Mouse (Mus musculus) forelimb bud, embryonic 11.5 days (tissue): ENCODE measurements around the gene Nsd2.

Source experiments
- DNase-seq: peaks from one replicate; pipeline ENCODE4 v3.0.0-alpha.2; 2012; ENCODE audit warnings: low read depth, low spot score

Gene Nsd2

GRCm38 (mm10) chr5:33819876-33820732 is at the start of gene Nsd2:
Nsd2 (plus strand) TSS chr5:33820725.
- DNase-seq = peak; percentile 83

DNA sequence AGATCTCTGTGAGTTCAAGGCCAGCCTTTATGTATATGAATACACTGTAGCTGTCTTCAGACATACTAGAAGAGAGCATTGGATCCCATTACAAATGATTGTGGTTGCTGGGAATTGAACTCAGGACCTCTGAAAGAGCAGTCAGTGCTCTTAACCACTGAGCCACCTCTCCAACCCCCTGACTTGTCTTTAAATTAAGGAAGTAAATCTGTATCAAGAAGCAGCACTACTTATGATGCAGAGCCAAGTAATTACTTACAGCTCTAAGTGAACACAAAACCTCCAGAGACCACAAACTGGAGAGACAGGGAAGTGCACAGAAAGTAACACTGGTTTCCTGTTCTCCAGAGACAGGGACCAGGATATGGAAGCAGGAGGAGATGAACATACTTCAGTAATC is 43.3 kb upstream of the Nsd2 start:
- DNase-seq = no peak

DNA sequence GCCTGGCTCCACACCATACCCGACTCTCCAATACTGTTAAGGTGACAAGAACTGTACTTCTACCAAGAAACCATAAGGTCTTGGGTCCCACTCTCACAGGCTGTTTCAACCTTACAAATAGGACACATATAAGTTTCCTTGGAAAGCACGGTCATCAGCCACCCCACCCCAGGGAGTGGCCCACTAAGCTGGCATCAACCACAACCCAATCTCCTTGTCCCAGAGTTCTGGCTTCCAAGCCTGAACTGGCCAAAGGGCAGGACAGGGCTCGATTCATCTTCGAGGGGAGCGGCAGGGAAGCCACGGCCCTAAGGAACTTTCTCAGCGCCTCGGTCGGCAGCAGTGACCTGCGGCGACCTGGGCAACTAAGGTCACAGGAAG is 38.6 kb upstream of the Nsd2 start:
- DNase-seq = no peak

- DNase-seq = peak; percentile 90
Measured at GRCm38 (mm10) chr5:33782345-33782998, 38.1 kb upstream of the Nsd2 start, which contains the start of gene Letm1. Letm1 (minus strand) TSS chr5:33782817.

DNA sequence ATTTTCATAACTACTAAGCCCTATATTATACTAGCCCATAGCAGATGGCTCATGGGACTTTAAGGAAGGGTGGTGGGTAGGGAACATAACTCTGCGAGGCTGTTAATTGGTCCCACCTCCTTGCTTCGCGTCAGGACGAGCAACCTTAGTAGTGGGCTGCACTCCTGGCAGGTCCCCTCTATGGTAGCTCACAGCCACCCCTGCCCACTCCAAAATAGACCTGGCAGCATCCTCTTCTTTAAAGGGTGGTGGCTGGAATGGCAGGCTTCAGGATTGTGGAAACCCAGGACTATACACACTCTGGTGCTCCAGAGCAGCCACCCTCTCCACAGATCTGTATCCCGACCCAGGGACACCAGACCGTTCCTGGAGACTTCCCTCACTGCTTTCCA is 37.5 kb upstream of the Nsd2 start:
- DNase-seq = no peak

GRCm38 (mm10) chr5:33791912-33792643 is 28.4 kb upstream of the Nsd2 start:
- no peak for DNase-seq

GRCm38 (mm10) chr5:33803337-33803736 is 17.2 kb upstream of the Nsd2 start:
- DNase-seq = no peak

DNA sequence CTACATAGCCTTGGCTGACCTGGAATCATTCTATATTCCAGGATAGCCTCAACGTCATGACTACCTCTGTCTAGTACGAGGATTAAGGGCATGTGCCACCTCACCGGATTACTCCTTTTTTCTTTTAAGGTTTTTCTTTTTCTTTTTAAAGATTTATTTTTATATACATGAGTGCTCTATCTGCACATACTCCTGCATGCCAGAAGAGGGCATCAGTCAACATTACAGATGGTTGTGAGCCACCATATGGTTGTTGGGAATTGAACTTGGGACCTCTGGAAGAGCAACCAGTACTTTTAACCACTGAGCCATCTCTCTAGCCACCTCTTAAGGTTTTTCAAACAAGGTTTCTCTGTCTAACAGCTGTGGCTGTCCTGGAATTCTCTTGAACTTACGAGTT is 9.0 kb upstream of the Nsd2 start:
- no peak for DNase-seq

DNA sequence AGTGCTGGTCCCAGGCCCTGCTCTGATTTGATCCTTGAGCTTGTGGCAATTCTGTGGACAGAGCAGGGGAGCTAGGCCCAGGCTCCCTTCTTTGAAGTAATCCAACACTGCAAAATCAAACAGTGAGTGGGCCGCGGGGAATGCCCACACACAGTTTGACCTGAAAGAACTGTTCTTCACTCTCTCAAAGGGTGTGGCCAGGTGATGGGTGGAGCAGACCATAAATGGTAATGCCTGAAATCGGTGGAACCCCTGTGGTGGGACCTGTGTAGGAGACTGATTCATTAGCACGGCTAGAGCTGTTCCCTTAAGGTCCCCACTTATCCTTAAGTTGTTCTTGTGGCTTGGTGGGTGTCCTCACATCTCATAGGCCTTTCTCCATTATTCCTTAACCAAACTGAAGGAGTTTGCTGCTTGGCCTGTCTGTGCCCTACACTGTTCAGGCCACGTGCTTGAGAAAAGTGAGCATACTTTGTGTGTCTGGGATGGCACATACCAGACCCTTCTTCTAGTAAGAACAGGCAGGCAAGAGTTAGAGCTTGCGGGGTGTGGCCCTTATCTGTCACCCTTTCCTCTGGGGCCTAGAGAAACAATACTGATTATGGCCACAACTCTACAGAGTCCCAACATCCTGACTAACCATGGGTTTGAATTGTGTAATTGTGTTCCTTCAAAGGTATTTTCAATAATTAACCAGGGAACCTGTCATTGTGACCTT is 4.4 kb upstream of the Nsd2 start:
- DNase-seq = no peak

DNA sequence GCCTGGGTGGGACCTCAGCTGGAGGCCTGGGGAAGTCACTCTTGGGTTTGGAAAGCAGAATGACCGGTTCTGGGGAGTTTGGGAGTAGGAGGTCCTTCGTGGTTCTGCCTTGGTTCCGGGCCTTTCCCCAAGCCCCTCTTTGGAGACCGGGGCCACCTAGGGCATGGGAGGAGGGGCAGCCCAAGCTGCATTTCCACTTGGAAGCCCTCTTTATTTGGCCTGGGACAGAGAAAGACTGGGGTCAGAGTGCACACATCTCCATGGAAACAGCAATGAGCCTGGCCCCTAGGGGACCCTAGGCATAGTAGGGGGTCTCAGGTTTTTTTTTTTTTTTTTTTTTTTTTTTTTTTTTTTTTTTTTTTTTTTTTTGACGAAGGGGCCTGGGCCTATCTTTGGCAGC is 2.4 kb upstream of the Nsd2 start:
- no peak for DNase-seq

GRCm38 (mm10) chr5:33819141-33819875 is 1.2 kb upstream of the Nsd2 start:
- no peak for DNase-seq

DNA sequence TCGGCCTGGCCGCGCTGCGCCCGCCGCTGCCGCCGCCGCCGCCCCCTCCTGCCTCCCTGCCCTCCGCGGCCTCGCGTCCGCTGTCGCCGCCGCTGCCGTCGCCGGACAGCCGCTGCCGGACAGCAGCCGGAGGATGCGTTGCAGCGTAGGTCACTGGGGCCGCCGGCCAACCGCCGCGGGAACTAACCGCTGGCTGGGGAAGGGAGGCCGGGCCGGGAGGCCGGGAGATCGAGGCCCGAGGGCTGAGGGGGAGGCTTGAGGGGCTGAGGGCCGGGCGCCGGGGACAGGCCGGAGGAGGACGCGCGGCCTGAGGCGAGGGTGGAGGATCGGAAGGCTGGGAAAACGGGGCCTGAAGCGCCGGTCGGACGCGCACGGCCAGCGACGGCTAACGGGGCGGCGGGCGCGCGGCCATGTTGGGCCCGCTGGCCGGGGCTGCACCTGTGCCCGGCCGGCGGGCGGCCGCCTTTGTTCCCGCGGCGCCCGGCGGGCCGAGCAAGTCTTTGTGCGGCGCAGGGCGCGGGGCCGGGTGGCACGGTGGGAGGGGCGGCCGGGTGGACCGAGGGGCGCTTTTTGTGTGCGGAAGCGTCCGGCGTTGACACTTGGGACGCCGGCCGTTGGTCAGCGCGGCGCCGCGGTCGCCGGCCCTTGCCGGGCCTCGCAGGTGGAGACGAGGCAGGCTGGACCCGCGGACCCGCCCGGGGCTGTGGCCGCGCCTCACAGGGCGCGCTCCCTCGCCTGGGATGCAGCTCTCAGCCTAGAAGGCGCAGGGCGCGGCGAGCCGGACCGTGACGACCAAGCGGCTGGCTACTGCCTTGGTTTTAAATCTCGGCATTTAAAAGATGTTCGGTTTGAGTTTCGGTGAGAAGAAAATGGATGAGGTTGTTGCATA is 452 bp downstream of the Nsd2 start:
- peak; percentile 43 for DNase-seq

GRCm38 (mm10) chr5:33821901-33822427 is 1.4 kb downstream of the Nsd2 start:
- DNase-seq = no peak

- DNase-seq = no peak
Measured at GRCm38 (mm10) chr5:33822456-33822855, 1.9 kb downstream of the Nsd2 start.

GRCm38 (mm10) chr5:33826001-33826400 is 5.5 kb downstream of the Nsd2 start:
- no peak for DNase-seq

DNA sequence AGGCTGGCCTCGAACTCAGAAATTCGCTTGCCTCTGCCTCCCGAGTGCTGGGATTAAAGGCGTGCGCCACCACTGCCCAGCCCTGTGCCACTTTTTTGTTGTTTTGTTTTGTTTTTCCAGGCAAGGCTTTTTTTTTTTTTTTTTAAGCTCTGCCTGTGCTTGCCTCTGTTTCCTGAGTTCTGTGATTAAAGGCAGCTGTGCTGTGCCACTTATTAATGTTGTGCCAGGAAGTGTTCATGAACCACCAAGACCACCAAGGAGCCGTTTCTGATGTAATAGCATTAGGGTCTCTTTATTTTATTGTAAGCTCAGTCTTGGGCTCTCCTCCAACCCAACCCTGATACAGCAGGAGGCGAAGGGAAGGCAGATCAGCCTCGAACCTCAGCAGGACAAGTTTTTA is 7.6 kb downstream of the Nsd2 start:
- DNase-seq = no peak

DNA sequence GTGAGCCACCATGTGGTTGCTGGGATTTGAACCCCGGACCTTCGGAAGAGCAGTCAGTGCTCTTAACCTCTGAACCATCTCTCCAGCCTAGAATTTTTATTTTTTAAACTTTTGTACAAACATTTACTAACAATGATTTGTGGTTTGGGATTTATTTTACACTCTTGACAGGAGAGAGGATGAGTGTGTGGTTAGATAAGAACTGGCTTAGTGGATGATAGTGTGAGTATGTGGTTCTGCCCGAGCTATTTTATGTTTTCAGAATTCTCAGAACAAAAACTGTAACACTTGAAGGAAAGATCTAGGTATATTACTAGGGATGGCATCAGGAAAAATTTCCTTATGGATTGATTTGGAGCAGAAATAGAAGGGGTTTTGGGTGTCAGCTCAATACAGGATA is 9.4 kb downstream of the Nsd2 start:
- no peak for DNase-seq

DNA sequence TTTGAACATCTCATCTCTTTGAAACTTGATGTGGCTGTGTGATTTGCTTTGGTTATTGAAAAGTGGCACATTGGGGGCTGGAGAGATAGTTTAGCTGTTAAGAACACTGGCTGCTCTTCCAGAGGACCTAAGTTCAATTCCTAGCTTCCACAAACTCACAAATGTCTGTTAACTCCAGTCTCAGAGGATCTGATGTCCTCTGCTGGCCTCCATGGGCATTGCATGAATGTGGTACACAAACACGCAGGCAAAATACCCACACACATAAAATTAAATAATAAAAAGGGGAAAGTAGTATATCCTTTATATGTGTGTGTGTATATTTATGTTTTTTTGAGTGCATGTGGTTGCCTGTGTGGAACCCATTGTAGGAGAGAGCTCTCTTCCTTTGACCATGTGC is 10.3 kb downstream of the Nsd2 start:
- DNase-seq = no peak

DNA sequence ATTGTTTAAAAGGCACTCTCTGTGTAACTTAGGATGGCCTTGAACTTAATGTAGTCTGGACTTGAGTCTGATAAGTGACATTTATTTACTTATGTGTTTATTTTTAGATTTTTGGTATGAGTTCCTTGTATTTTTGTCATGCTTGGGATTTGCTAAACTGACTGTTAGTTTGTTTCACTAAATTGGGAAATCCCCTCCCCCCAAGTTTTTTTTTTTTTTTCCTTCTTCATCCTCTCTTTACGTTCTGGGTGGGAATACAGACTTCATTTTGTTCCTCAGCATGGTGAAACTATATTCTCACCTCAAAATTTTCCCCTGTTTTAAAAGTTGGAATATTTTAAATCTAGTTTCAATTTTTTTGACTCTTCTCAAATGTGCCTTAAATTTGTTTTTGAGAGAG is 20.8 kb downstream of the Nsd2 start:
- DNase-seq = no peak

DNA sequence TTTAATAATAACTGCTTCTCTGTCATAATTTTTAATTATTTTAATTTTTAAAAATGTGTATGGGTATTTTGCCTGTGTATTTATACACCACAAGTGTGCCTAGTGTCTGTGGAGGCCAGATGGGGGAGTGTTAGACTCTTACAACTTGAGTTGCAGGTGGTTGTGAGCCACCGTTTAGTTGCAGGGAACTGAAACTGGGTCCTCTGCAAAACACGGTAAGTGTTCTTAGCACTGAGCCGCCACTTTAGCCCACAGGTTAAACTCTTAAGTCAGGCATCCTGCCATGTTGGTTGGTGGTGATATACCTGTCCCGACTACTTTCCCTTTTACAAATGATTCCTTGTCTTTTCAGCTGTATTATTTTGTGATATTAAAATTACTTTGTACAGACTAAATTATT is 22.0 kb downstream of the Nsd2 start:
- no peak for DNase-seq
